Mouse (Mus musculus) G1E-ER4 (cell line): ENCODE measurements around the gene Gan. TPM values are rescaled to one million over a fixed set of nuclear protein-coding genes. Genes with fewer than 3 reads are reported as not detected.

Source experiments
- GATA1 ChIP-seq: IDR thresholded peaks from one replicate; pipeline ENCODE4 v1.8.0; 2012; ENCODE audit warnings: low read length, inconsistent platforms
- polyA plus RNA-seq: library from polyadenylated mRNA; stranded (reverse); fragments of >175 nt; gene quantifications from 2 replicates; pipeline ENCODE4 v1.2.3, GENCODE M21; 2012

Gan gene
- polyA plus RNA-seq, 1 experiment: 1.2 TPM

GRCm38 (mm10) chr8:117177236-117177635 lies 19.3 kb downstream of the Gan start:
- TF ChIP-seq GATA1: no peak

- no peak for TF ChIP-seq GATA1
Measured at GRCm38 (mm10) chr8:117178039-117178438, 20.1 kb downstream of the Gan start.

GRCm38 (mm10) chr8:117178676-117179075 lies 20.7 kb downstream of the Gan start:
- TF ChIP-seq GATA1: no peak

DNA sequence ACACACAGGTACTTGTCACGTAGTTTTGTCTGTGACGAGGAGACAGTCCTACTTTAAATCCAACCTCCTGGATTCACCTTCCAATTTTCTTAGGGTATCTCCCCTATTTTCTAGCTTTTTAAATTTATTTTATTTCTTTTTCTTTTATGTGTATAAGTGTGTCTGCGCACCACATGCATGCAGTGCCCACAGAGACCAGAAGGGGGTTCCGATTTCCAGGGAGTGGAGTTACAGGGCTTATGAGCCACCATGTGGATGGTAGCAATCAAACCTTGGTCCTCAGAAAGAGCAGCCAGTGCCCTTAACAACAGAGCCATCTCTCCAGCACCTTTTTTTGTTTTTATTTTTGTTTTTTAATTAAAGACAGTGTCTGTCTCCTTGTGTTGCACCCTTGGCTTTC lies 24.8 kb downstream of the Gan start:
- TF ChIP-seq GATA1: no peak

- TF ChIP-seq GATA1: no peak
Measured at GRCm38 (mm10) chr8:117183664-117184377, 25.9 kb downstream of the Gan start.

DNA sequence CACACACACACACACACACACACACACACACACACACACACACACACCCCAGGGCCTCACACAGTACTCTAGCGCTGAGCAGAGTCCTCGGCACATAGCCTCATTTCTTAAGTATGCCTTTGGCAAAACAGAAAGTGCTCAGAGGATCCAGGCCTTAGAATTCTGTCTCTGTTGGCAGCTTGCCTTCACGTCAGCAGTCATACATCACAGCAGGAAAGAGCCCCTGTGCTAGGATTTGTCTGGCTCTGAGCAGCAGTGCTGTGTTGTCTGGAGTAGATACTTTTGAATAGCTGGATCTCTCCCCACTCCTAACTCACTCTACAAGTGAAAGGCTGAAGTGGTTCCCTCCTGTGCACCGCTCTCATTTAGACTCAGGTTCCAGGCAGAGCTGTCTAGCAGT lies 36.4 kb downstream of the Gan start:
- TF ChIP-seq GATA1: no peak

- TF ChIP-seq GATA1: no peak
Measured at GRCm38 (mm10) chr8:117196593-117196992, 38.7 kb downstream of the Gan start.

GRCm38 (mm10) chr8:117197551-117197950 lies 39.6 kb downstream of the Gan start:
- TF ChIP-seq GATA1: no peak

GRCm38 (mm10) chr8:117198141-117198935 lies 40.4 kb downstream of the Gan start:
- no peak for TF ChIP-seq GATA1

GRCm38 (mm10) chr8:117199658-117200057 lies 41.7 kb downstream of the Gan start:
- no peak for TF ChIP-seq GATA1

- TF ChIP-seq GATA1: no peak
Measured at GRCm38 (mm10) chr8:117200346-117200745, 42.4 kb downstream of the Gan start.

GRCm38 (mm10) chr8:117200803-117201202 lies 42.9 kb downstream of the Gan start:
- no peak for TF ChIP-seq GATA1

DNA sequence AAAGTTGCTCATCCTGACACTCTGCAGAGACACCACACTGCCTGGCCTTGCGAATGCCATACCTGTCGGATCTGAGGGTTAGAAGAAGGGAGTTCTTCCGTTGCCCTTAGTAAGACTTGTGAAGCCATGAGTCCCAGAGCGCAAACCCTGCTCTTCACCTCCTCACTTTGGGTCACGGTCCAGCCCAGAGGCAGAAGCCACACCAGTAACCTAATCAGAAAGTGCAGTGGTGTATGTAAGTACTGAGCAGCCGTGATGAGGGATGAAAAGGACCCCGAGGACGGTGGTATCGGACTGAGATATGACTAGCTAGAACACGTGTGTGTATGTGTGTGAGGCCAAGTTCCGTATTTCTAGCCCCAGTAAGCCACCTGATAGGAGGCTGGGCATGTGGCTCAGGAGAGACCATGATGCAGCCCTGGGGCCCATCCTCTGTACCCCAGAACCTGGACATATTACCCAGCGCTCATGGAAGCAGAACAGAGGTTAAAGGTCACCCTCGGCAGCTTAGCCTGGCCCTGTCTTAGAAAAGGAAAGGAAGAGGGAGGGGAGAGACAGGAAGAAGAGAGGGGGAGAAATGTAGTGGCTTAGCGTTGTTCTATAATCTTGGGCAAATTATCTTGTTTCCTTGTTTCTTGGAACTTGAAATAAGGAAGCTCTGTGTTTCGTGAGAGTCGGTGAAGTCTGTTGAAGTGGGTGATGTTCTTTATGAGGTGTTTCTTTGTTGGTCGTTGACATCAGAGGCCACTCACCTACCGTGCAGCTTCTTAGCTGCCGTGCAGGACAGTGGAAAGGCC lies 43.5 kb downstream of the Gan start:
- TF ChIP-seq GATA1: no peak

DNA sequence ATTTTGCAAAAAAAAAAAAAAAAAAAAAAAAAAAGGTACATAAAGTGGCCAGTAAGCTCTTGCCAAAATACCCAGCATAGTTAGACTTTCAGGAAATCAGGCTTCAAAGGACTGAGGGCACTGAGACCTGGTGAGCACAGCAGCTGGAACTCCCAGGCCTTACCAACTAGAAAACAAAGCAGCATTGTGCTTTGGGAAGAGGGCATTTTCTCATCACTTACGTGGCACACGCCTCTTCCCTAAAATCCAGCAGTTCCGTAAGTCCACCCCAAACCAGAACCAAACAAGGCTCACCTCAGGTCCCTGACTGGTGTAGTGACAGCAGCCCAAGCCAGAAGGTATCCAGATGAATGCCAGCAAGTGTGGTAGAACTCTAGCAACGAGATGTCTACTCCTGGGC lies 45.1 kb downstream of the Gan start:
- no peak for TF ChIP-seq GATA1

DNA sequence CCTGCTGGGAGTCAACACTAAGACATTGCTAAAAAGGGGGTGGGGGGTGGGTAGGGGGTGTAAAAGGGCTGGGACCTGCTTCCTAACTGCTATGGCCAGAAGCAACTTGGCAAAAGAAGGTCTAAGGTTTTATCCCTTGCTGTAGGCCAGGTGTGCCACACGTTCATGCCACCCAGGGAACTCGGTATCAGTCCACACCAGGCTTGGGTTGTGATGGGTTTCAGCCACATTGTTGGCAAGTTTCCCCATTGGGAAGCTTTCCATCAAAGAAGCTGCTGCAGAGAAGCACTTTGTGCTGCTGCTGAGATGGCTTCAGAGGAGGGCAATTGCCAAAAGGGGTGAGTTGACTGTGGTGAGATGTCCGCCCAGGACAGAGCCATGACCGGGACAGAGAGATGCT lies 47.9 kb downstream of the Gan start:
- no peak for TF ChIP-seq GATA1

DNA sequence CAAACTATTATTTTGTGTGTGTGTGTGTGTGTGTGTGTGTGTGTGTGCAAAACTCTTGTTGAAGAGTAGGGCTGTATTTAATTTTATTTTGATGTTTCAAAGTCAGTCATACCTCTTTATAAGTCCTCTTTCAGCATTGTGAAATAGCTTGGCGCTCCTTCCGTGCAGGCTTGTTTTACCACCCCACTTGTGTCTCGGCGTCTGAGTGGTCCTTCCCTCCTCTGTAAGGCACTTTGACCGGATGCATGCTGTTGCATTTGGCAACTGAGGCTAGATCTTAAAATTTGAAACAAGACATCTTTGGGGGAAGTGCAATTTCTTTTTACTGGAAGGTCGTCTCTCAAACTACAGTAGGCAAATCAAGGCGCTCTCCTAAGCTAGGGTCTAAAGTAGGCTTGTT lies 48.7 kb downstream of the Gan start:
- TF ChIP-seq GATA1: no peak

DNA sequence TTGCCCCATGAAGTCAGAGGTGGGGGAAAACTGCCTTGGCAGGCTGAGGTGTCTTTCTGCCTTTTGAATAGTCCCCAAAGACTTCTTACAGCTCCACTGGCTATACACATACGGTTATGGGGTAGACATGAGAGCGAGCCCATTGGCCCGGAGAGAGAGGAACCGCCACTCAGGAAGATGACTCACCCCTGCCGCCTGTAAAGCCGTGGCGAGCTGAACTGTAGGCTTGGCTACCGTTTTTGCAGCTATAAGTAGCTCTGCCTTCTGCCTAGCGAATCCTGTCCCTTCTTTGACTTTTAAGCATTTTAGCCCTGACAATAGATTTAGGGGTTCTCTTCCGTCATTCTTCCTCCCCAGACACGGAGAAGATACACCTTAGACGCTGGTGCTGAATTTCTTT lies 51.2 kb downstream of the Gan start:
- TF ChIP-seq GATA1: no peak
